Mouse (Mus musculus) G1E (cell line): ENCODE results near the gene Hyal3. TPM values are rescaled to one million over a fixed set of nuclear protein-coding genes. Genes with fewer than 3 reads are reported as not detected.

Source experiments
- ATAC-seq: 2 replicates; pipeline ENCODE4 v1.8.0; 2016; ENCODE audit warnings: mild to moderate bottlenecking; ENCODE audit not compliant: insufficient number of reproducible peaks, poor library complexity, low FRiP score, severe bottlenecking; ENCODE audit errors: extremely low read depth
- DNase-seq: peaks from one replicate; pipeline ENCODE4 v3.0.0; 2012; ENCODE audit warnings: low spot score
- H3K27me3 ChIP-seq: 2 replicates; pipeline ENCODE4 v1.6.1; 2012; ENCODE audit warnings: mild to moderate bottlenecking, low read length, inconsistent platforms; ENCODE audit not compliant: insufficient read depth
- H3K36me3 ChIP-seq: replicated peaks from 2 replicates; pipeline ENCODE3; 2012; ENCODE audit warnings: mild to moderate bottlenecking, inconsistent platforms
- H3K4me1 ChIP-seq: 2 replicates; pipeline ENCODE4 v1.6.1; 2012; ENCODE audit warnings: low read depth, low read length, inconsistent platforms, mixed read lengths; ENCODE audit not compliant: insufficient read depth
- H3K4me3 ChIP-seq: 2 replicates; pipeline ENCODE4 v1.5.1; 2012; ENCODE audit warnings: low read depth, mild to moderate bottlenecking, inconsistent platforms, low read length, moderate library complexity, mixed read lengths
- H3K9me3 ChIP-seq: replicated peaks from 2 replicates; pipeline ENCODE4 v1.6.1; 2012; ENCODE audit warnings: inconsistent platforms
- CTCF ChIP-seq: IDR thresholded peaks from 2 replicates; pipeline ENCODE4 v1.5.1; 2012; ENCODE audit warnings: low read depth, low read length, inconsistent platforms, mixed read lengths
- GATA1 ChIP-seq: IDR thresholded peaks from 2 replicates; pipeline ENCODE4 v1.6.1; 2012; ENCODE audit warnings: borderline replicate concordance, low read length, inconsistent platforms, mixed read lengths
- GATA2 ChIP-seq: IDR thresholded peaks from 2 replicates; pipeline ENCODE4 v1.6.1; 2012; ENCODE audit warnings: low read depth, low read length, inconsistent platforms, borderline replicate concordance
- POLR2AphosphoS5 ChIP-seq: IDR thresholded peaks from 2 replicates; pipeline ENCODE4 v1.6.1; 2012; ENCODE audit warnings: low read depth, low read length, inconsistent platforms; ENCODE audit not compliant: insufficient replicate concordance
- TAL1 ChIP-seq: conservative IDR thresholded peaks from 2 replicates; pipeline ENCODE4 v1.6.1; 2012; ENCODE audit warnings: low read depth, low read length, inconsistent platforms, mixed read lengths
- polyA plus RNA-seq: library from polyadenylated mRNA; stranded (reverse); fragments of >175 nt; gene quantifications from 2 replicates; pipeline ENCODE4 v1.2.3, GENCODE M21; 2012
- total RNA-seq, 2 experiments: library from RNA; stranded (forward) in 1 of 2; stranded (reverse) in 1 of 2; fragments of 200-1000 nt in 1 of 2; fragments of >200 nt in 1 of 2; fragmentation: Nextera tagmentation in 1 of 2; gene quantifications; 2 replicates each; pipeline ENCODE4 v1.2.3; 2014 to 2017

The Hyal3 gene
- total and polyA plus RNA-seq, 3 experiments: 0.53 to 4.6 (median 1.4) TPM

DNA sequence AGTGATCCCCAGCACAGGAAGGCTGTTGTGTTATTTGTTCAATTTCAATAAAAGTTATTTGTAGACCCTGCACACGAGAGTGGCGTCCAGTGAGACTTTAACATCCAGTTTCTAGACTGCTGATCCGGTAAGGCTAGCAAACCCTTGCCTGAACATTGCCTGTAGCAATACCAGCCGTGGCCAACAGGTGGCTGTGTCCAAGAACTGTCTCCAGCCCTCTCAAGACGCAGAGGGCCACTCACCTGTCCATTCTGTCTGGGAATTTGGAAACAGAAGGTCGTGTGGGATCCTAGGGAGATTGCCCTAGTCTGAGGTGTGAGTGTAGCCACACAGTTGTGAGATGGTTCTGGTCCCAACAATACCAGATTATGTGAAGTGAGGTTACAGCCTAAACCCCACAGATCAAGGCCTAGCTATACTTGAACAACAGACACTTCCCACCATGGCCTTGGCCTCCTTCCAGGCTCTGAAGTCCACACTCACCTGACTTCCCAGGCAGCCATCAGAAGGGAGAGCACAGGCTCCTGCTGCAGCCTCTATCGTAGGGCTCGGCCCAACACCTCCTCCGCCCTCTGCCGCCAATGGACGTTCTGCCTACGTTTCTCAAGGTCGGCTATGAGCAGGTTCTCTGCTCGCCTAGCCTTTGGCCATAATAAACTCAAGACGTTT, 14.4 kb upstream of the Hyal3 start:
- H3K27me3 ChIP-seq: no peaks in the 10 kb centered on the region
- TF ChIP-seq CTCF (peak; percentile 94), GATA2 (no peak)
- peaks cover 66% of the 10 kb centered on the region for H3K36me3 ChIP-seq
- ATAC-seq (no peak), DNase-seq (no peak)
- H3K9me3 ChIP-seq: no peaks in the 10 kb centered on the region
- no peak overlapping the region for H3K4me3 ChIP-seq
- H3K4me1 ChIP-seq: peaks cover 87% of the 10 kb centered on the region

DNA sequence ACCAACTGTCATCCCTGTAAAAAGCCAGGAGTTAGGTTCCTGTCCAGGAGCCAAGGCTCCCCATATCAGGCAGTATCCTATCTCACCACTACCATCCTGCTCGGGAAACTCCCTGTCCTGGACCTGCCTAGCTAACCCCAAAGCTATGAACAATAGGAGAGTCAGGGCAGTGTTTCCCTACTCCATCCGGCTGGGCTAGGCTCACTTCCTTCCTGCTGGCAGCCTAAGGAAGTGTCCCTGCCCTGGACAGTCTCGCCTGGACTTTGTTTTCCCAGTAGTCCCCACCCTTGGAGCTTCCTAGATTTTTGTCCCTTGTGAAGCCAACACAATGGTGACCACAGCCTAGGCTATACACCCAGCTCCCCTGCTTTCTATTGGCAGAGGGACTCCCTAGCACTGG, 13.8 kb upstream of the Hyal3 start:
- TF ChIP-seq TAL1 (no peak), GATA2 (no peak), POLR2AphosphoS5 (no peak), GATA1 (no peak), CTCF (no peak)
- Histone ChIP-seq H3K4me3 (no peak overlapping the region), H3K36me3 (peaks cover 66% of the 10 kb centered on the region), H3K9me3 (no peaks in the 10 kb centered on the region), H3K27me3 (no peaks in the 10 kb centered on the region), H3K4me1 (peaks cover 87% of the 10 kb centered on the region)
- DNase-seq (no peak), ATAC-seq (no peak)

DNA sequence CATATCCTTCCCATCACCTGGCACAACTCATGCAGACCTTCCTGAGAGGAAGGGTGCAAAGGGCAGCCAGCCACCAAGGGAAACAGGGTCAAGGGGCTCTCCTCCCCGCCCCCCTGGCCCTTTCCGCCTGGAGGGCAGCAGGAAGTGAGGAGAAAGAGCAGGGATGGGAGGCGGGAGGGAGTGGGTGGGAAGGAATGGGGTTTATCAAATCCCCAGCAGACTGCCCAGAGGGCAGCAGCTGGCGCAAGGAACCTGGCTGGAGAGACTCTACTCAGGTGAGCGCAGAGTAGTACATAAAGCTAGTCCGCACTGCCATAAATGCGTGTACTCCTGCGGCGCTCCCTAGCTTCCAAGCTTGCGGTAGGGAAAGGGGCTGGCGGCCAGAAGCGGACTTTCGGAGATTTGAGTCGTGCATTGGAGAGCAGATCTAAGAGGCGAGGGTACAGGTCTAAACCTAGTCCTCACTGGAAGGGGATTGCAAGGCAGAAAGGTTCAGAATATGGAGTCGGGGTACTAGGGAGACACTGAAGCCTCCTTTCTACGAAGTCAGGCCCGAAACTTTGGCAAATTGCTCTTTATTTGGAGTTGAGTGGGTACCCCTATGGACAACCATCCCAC, 12.8 kb upstream of the Hyal3 start, which contains the start of gene Hyal2:
Gene Hyal2, plus strand, starts transcription at position 244 of the 618 bp plus-strand sequence.
- H3K4me1 ChIP-seq: peaks cover 89% of the 10 kb centered on the region
- H3K27me3 ChIP-seq: no peaks in the 10 kb centered on the region
- H3K36me3 ChIP-seq: peaks cover 66% of the 10 kb centered on the region
- ATAC-seq (no peak), DNase-seq (no peak)
- H3K9me3 ChIP-seq: no peaks in the 10 kb centered on the region
- peak within 1 kb of the TSS; percentile 79 for H3K4me3 ChIP-seq
- TF ChIP-seq POLR2AphosphoS5: no peak
- no peak for TF ChIP-seq GATA2
- TF ChIP-seq TAL1: no peak
- TF ChIP-seq GATA1: no peak
- no peak for TF ChIP-seq CTCF

DNA sequence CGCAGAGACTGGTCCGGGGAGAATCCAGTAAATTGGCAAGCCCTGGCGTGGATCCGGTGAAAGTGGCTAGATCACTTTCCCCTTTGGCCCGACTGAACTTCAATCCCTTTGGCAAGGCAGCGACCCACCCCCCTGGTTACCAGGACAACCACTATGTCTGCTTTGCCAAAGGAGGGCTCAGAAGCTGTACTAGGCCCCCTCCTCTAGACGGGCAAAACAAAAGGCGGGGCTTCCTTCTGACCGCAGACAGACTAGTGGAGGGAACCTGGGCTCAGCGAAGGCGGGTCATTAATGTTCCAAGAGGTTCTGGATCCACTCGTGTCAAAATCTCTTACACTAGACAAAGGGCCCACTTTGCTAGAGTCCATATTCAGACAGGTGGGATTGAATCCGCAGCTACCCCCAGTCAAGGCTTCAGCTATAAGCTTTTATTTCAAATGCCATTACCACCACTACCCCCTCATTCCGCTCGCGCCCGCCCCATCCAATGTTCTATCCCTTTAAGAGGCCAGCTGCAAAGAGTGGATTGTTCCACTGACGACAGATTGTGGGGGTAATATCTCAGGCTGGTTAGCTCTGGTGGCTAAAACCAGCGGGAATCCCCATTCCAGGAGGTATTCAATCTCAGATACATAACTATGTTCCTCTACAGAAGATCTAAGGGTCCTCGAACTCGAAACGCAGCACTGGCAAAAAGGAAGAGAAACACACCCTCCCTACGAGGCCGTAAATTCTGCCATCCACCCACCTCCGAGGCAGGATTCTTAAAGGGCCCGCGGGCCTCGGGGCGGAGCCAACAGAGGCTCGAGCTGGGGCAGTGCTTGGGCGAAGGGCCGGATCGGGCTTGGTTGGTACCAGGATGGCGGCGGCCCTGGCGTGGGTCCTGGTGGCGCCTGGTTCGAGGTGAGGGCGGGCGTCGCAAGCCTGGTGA, 12.0 kb upstream of the Hyal3 start:
- ATAC-seq (peak; percentile 55; the same call in 1 of the 2 replicates), DNase-seq (peak; percentile 69)
- peaks cover 94% of the 10 kb centered on the region for H3K4me1 ChIP-seq
- peaks cover 69% of the 10 kb centered on the region for H3K36me3 ChIP-seq
- peak overlapping the region; percentile 79 for H3K4me3 ChIP-seq
- no peak for TF ChIP-seq POLR2AphosphoS5
- TF ChIP-seq TAL1: no peak
- no peak for TF ChIP-seq GATA2
- TF ChIP-seq GATA1: no peak
- no peak for TF ChIP-seq CTCF
- no peaks in the 10 kb centered on the region for H3K9me3 ChIP-seq
- H3K27me3 ChIP-seq: no peaks in the 10 kb centered on the region

DNA sequence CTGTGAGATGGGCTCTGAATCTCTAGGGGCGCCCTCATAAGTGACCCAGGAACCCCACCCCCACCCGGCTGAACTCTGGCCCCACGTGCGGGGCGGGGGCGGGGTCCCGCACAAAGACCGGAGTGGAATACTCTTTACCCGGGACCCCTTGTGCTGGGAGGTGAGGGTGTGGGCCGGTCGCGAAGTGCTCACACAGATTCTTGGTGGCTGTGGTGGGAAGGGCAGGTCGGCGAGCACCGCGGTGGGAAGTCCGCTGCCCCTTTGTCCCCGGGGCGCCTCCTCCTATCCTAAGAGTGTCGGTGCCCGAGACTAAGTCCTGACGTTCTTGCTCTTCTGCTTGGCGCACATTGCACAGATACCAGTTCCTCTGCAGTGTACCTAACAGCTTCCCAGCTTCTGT, 11.3 kb upstream of the Hyal3 start:
- DNase-seq: no peak
- no peaks in the 10 kb centered on the region for H3K9me3 ChIP-seq
- no peak for ATAC-seq
- peaks cover 87% of the 10 kb centered on the region for H3K4me1 ChIP-seq
- no peaks in the 10 kb centered on the region for H3K27me3 ChIP-seq
- TF ChIP-seq GATA2 (no peak), CTCF (no peak), TAL1 (no peak), POLR2AphosphoS5 (no peak), GATA1 (no peak)
- H3K36me3 ChIP-seq: peaks cover 65% of the 10 kb centered on the region
- peak overlapping the region; percentile 79 for H3K4me3 ChIP-seq

DNA sequence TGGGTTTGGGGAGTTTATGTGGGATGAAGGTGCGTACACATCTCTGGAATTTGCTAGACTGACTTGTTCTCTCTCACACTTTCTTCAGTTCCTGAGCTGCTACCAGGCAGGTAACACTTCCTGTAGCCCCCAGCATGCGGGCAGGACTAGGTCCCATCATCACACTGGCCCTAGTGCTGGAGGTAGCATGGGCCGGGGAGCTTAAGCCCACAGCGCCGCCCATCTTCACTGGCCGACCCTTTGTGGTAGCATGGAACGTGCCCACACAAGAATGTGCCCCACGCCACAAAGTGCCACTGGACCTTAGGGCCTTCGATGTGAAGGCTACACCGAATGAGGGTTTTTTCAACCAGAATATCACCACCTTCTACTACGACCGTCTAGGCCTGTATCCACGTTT, 10.6 kb upstream of the Hyal3 start:
- DNase-seq: no peak
- Histone ChIP-seq H3K36me3 (peaks cover 58% of the 10 kb centered on the region), H3K4me1 (peaks cover 83% of the 10 kb centered on the region), H3K27me3 (no peaks in the 10 kb centered on the region), H3K9me3 (no peaks in the 10 kb centered on the region), H3K4me3 (peak overlapping the region; percentile 79)
- ATAC-seq: no peak
- TF ChIP-seq CTCF: no peak
- TF ChIP-seq GATA1: no peak
- no peak for TF ChIP-seq GATA2
- TF ChIP-seq TAL1: no peak
- TF ChIP-seq POLR2AphosphoS5: no peak
